8 mouse cellular contexts compared by ENCODE assay signal in the genomic region with DNA sequence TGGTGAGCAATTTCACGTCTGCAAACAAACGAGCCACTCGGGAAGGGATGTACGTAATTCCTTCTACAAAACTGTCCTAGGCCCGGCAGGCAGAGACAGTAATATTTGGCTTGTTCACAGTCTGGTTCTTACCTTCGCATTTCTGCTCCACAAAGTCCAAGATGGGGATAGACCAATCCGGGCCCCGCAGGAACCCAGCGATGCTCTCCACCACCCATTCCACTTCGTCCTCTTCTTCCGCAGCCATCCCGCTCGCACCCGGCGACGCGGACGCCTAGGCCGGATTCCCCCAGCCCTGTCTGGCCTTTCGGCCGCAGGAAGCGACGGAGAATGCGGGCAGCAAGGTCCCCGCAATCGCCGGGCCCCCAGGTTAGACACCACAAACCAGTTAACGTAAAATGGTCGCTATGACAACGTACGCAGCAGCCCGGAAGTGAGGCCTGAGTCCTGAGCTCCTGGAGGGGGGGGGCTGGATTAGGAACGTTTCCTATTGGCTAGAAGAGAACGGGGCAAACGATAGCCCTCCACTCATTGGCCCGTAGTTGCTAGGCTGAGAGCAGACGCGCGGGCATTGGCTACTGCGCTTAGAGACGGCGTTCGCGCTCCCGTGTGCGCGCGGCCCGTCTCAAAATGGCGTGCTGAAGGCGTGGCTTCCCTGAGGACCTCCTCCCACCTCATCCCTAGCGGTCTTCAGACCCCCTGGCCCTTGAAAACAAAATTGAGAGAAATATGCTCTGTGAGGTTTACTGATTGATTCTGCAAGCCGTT. TPM values are rescaled to one million over a fixed set of nuclear protein-coding genes. Genes with fewer than 3 reads are reported as not detected.
DNase-seq lines count a peak whose midpoint lies in the region; ATAC-seq and TF ChIP-seq lines count a peak whose summit lies in the region.

A gene (minus strand): TSS at position 527 of the 768 bp plus-strand sequence.

- peak; percentile 99 for ATAC-seq in common myeloid progenitor, adult 5-6 weeks (replicated peaks; ENCODE audit: low read depth, poor library complexity, severe bottlenecking)
- ATAC-seq in hindbrain, postnatal 0 days = peak; percentile 100
- ATAC-seq in megakaryocyte, adult 5-6 weeks (ENCODE audit: poor library complexity, severe bottlenecking) = peak; percentile 98

- H3K36me3 ChIP-seq in hindbrain, postnatal 0 days (ENCODE audit: insufficient read depth, low read length) = no peaks in the 10 kb centered on the region; the same call in 1 of the 2 replicates

- peak within 1 kb of the TSS; percentile 81 for H3K27ac ChIP-seq in gastrocnemius, adult 2 months
- peak within 1 kb of the TSS; percentile 90 for H3K27ac ChIP-seq in hindbrain, postnatal 0 days
- H3K27ac ChIP-seq in left cerebral cortex, adult 2 months = peak within 1 kb of the TSS; percentile 84

- under 1% methylated on average over 53 of the region's 53 CpGs for WGBS in hindbrain, postnatal 0 days

- no peaks in the 10 kb centered on the region for H3K27me3 ChIP-seq in hindbrain, postnatal 0 days (ENCODE audit: insufficient read depth, low read length)

- peak within 1 kb of the TSS; percentile 64 for H3K4me2 ChIP-seq in hindbrain, postnatal 0 days (ENCODE audit: low read depth, low read length)

- TF ChIP-seq CTCF in gastrocnemius, adult 2 months (IDR thresholded peaks at IDR 0.05) = no peak; the same call in 1 of the 2 replicates
- TF ChIP-seq CTCF in hindbrain, postnatal 0 days (IDR thresholded peaks at IDR 0.05; ENCODE audit: low read depth) = no peak
- TF ChIP-seq CTCF in left cerebral cortex, adult 2 months (IDR thresholded peaks at IDR 0.05) = no peak

- DNase-seq in ZHBTc4 (ENCODE audit: low read depth, low spot score) = peak; percentile 99
- peak; percentile 94 for DNase-seq in gastrocnemius, adult 2 months
- peak; percentile 99 for DNase-seq in hindbrain, postnatal 0 days (ENCODE audit: low spot score)
- DNase-seq in left cerebral cortex, adult 2 months (ENCODE audit: extremely low spot score in 1 of 2, low spot score in 2 of 2) = peak; percentile 84 to 92
- DNase-seq in right cerebral cortex, adult 2 months (ENCODE audit: low spot score in 2 of 2) = peak; percentile 92
- DNase-seq in urinary bladder, postnatal 14 days (ENCODE audit: low spot score) = peak; percentile 91

- H3K9ac ChIP-seq in hindbrain, postnatal 0 days (replicated peaks; ENCODE audit: low read length) = peak within 1 kb of the TSS; percentile 67

- peak within 1 kb of the TSS; percentile 96 for H3K4me3 ChIP-seq in gastrocnemius, adult 2 months
- peak within 1 kb of the TSS; percentile 87 for H3K4me3 ChIP-seq in hindbrain, postnatal 0 days (ENCODE audit: low read length)
- H3K4me3 ChIP-seq in left cerebral cortex, adult 2 months = peak within 1 kb of the TSS; percentile 65

- H3K9me3 ChIP-seq in hindbrain, postnatal 0 days (ENCODE audit: low read length) = no peaks in the 10 kb centered on the region

- intact Hi-C loops in gastrocnemius, adult 2 months (cut with DNase I) = loop anchor here (5.0 to 10.0 kb wide), 2 partner anchors 115 to 278 kb away; a partner anchor contains a TSS
- intact Hi-C loops in left cerebral cortex, adult 2 months (cut with DNase I) = loop anchor here (2.0 kb wide), 1 partner anchor 126 kb away; a partner anchor contains a TSS

- peaks cover 12% of the 10 kb centered on the region for H3K4me1 ChIP-seq in hindbrain, postnatal 0 days (ENCODE audit: insufficient read depth, low read length)

RNA-seq across cellular contexts. Expression of the gene that starts here (rescaled TPM):
- total RNA-seq in common myeloid progenitor, adult 5-6 weeks (2017) = 55.0 and 58.5 TPM in 2 replicates
- total RNA-seq in gastrocnemius, adult 2 months (2021) = 1 to 10 TPM; 7.8 to 8.2 TPM
- total RNA-seq in hindbrain, postnatal 0 days (2014; rRNA removed) = 28.0 and 40.1 TPM in 2 replicates
- polyA plus RNA-seq in hindbrain, postnatal 0 days (2015; fragmentation: Nextera tagmentation; extraction: Ambion mirVana) = 154 and 164 TPM in 2 replicates
- 100 to 1,000 TPM; 121 to 126 TPM for total RNA-seq in left cerebral cortex, adult 2 months (2021)
- total RNA-seq in megakaryocyte, adult 5-6 weeks (2015) = 25.8 and 26.0 TPM in 2 replicates
- total RNA-seq in megakaryocyte, adult 5-6 weeks (2017) = 28.6 and 33.9 TPM in 2 replicates

Comparison
In these comparisons a context has a peak if more than half of its experiments do, and no peak if none do; other contexts are left out.
1. Peak in every context shown above with its lines: DNase-seq, ATAC-seq, H3K4me3 ChIP-seq and H3K27ac ChIP-seq.